33 mouse cellular contexts compared by ENCODE assay signal in the genomic region with DNA sequence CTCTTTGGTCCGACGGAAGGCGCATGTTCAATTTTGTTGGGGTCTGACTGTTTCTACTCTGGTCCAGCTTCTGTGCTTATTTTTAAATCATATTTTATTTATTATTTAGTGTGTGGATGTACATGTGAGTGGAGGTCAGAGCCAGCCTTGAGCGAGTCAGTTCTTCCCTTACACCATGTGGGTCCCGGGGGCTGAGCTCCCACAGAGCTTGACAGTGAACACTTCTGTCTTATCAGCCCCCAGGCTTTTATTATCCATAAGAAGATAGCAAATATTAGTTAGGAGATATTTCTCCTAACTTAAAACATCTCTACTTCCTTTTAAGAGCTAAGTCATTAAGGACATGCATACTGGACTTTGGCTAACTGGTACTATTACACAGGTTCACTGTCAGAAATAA.
"Had no signal": no experiment of that assay in that cellular context is flagged by ENCODE, and none has a peak within 500 bp of the region (broad histone marks: within the 10 kb centered on the region; RNA-seq: fewer than 3 reads in every experiment).

No protein-coding gene starts in this region.

- H3K9me3 ChIP-seq: heart, embryonic 10.5 days; heart, embryonic 12.5 days; heart, embryonic 13.5 days; heart, embryonic 15.5 days; hindbrain, embryonic 10.5 days; hindbrain, embryonic 12.5 days; hindbrain, embryonic 13.5 days; hindbrain, embryonic 15.5 days had no signal

- H3K27me3 ChIP-seq: heart, embryonic 13.5 days; heart, embryonic 15.5 days; hindbrain, embryonic 15.5 days; kidney, embryonic 15.5 days had no signal

- H3K4me3 ChIP-seq: heart, embryonic 10.5 days; heart, embryonic 12.5 days; heart, embryonic 13.5 days; heart, embryonic 15.5 days; hindbrain, embryonic 10.5 days; hindbrain, embryonic 12.5 days; hindbrain, embryonic 13.5 days; hindbrain, embryonic 15.5 days; kidney, embryonic 15.5 days; layer of hippocampus, adult 2 months; left cerebral cortex, adult 2 months had no signal

- H3K27ac ChIP-seq: heart, embryonic 10.5 days; heart, embryonic 13.5 days; heart, embryonic 15.5 days; hindbrain, embryonic 10.5 days; hindbrain, embryonic 12.5 days; hindbrain, embryonic 13.5 days; hindbrain, embryonic 14.5 days; hindbrain, embryonic 15.5 days; hindbrain, postnatal 0 days; kidney, embryonic 15.5 days; kidney, postnatal 0 days; layer of hippocampus, adult 2 months; left cerebral cortex, adult 2 months had no signal

- ATAC-seq: hindbrain, embryonic 16.5 days; hindbrain, postnatal 0 days; inflammation-experienced regulatory T-cells, adult 6 months had no signal

- H3K4me2 ChIP-seq: heart, embryonic 11.5 days; heart, embryonic 12.5 days; heart, embryonic 13.5 days; heart, embryonic 15.5 days; hindbrain, embryonic 12.5 days; hindbrain, embryonic 13.5 days; hindbrain, embryonic 14.5 days; hindbrain, embryonic 15.5 days; kidney, embryonic 15.5 days had no signal

- H3K36me3 ChIP-seq: heart, embryonic 10.5 days; heart, embryonic 12.5 days; heart, embryonic 13.5 days; heart, embryonic 15.5 days; hindbrain, embryonic 10.5 days; hindbrain, embryonic 12.5 days; hindbrain, embryonic 13.5 days; hindbrain, embryonic 15.5 days; kidney, embryonic 15.5 days had no signal

- H3K9ac ChIP-seq: heart, embryonic 12.5 days; heart, embryonic 13.5 days; heart, embryonic 15.5 days; hindbrain, embryonic 12.5 days; hindbrain, embryonic 13.5 days; hindbrain, embryonic 14.5 days; hindbrain, embryonic 15.5 days; kidney, embryonic 15.5 days had no signal

- DNase-seq: heart, postnatal 10 days; heart, postnatal 14 days; heart, postnatal 36 days; heart, postnatal 4 days; kidney, adult 11 months; kidney, adult 18-20 months; kidney, adult 2 months; kidney, adult 8-10 months; kidney, adult 9 months; kidney, postnatal 10 days; kidney, postnatal 14 days; kidney, postnatal 25 days; kidney, postnatal 36 days; kidney, postnatal 4 days; layer of hippocampus, adult 9-11 months; layer of hippocampus, postnatal 36 days had no signal

- H3K4me1 ChIP-seq: heart, embryonic 10.5 days; heart, embryonic 12.5 days; heart, embryonic 15.5 days; kidney, embryonic 15.5 days had no signal
